Mouse (Mus musculus) stomach, postnatal 0 days (tissue): ENCODE data around the gene Lenep.

Experiments used
- CTCF ChIP-seq: IDR thresholded peaks from 2 replicates; pipeline ENCODE4 v1.5.1; 2016; ENCODE audit warnings: antibody characterized with exemption, low read depth, mild to moderate bottlenecking, moderate library complexity
- EP300 ChIP-seq: optimal IDR thresholded peaks from 2 replicates; pipeline ENCODE3; 2016; ENCODE audit warnings: antibody characterized with exemption

- TF ChIP-seq EP300: no peak
- no peak for TF ChIP-seq CTCF
These were observed 19.3 kb upstream of the Lenep start for GRCm38 (mm10) chr3:89421810-89422473.
